Mouse (Mus musculus): ENCODE data around the gene Tbxa2r. TPM values are rescaled to one million over a fixed set of nuclear protein-coding genes. Genes with fewer than 3 reads are reported as not detected.

Gene Tbxa2r
- polyA plus RNA-seq, 1 experiment from 2014 or later = 25.3 TPM

DNA sequence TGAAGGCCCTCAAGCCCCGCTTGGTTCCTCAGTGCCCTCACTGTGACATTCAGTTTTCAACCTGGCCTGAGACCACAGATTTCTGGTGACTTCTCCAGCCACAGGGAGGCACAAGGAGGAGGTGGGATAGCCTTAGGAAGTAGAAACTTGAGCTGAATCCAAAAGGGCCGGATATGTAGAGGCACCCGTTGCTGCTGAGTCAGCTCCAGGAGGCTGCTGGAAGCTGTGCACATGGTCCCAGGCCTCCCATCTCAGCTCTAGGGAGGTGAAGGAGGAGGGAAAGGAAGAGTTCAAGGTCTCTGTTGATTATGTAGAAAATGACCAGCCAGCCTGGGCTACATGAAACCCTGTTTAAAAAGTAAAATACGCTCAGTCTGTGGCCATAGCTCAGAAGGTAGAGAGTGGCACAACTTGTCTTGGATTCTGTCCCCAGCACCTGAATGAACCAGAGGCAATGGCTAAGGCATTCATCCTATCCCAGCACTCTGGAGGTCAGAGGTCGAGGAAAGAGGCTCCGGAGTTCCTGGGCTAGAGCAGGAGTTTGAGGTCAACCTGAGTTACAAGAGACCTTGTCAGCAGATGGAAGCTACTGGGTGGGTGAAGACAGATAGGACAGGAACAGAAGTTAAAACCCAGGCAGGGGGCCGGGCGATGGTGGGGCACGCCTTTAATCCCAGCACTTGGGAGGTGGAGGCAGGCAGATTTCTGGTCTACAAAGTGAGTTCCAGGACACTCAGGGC is 26.4 kb downstream of the Tbxa2r start:
- Histone ChIP-seq H3K4me3 (replicated peaks) (no peak overlapping the region), H3K4me2 (no peak overlapping the region), H3K9me3 (no peaks in the 10 kb centered on the region), H3K36me3 (no peaks in the 10 kb centered on the region), H3K4me1 (peaks cover 31% of the 10 kb centered on the region), H3K27me3 (replicated peaks) (no peaks in the 10 kb centered on the region), H3K27ac (no peak overlapping the region), H3K9ac (no peak overlapping the region)
- no peak for ATAC-seq (ENCODE audit: insufficient read depth, low FRiP score, low read depth)
- 72% methylated on average over 9 of the region's 9 CpGs for WGBS

- Histone ChIP-seq H3K36me3 (no peaks in the 10 kb centered on the region), H3K9ac (no peak overlapping the region), H3K9me3 (no peaks in the 10 kb centered on the region), H3K27ac (no peak overlapping the region), H3K4me2 (no peak overlapping the region), H3K27me3 (replicated peaks) (no peaks in the 10 kb centered on the region), H3K4me1 (peaks cover 31% of the 10 kb centered on the region), H3K4me3 (replicated peaks) (no peak overlapping the region)
- ATAC-seq (ENCODE audit: insufficient read depth, low FRiP score, low read depth) = no peak
- 79% methylated on average over 4 of the region's 4 CpGs for WGBS
Observed at GRCm38 (mm10) chr10:81355533-81355932, 27.0 kb downstream of the Tbxa2r start.

GRCm38 (mm10) chr10:81356352-81356990 is 27.9 kb downstream of the Tbxa2r start:
- Histone ChIP-seq H3K9me3 (no peaks in the 10 kb centered on the region), H3K27ac (no peak overlapping the region), H3K4me3 (replicated peaks) (peak overlapping the region; percentile 83; the same call in 1 of the 2 replicates), H3K9ac (no peak overlapping the region), H3K36me3 (no peaks in the 10 kb centered on the region), H3K4me2 (peak overlapping the region; percentile 99), H3K27me3 (replicated peaks) (no peaks in the 10 kb centered on the region), H3K4me1 (peaks cover 28% of the 10 kb centered on the region)
- ATAC-seq (ENCODE audit: insufficient read depth, low FRiP score, low read depth) = no peak
- WGBS = 50% methylated on average over 12 of the region's 12 CpGs

DNA sequence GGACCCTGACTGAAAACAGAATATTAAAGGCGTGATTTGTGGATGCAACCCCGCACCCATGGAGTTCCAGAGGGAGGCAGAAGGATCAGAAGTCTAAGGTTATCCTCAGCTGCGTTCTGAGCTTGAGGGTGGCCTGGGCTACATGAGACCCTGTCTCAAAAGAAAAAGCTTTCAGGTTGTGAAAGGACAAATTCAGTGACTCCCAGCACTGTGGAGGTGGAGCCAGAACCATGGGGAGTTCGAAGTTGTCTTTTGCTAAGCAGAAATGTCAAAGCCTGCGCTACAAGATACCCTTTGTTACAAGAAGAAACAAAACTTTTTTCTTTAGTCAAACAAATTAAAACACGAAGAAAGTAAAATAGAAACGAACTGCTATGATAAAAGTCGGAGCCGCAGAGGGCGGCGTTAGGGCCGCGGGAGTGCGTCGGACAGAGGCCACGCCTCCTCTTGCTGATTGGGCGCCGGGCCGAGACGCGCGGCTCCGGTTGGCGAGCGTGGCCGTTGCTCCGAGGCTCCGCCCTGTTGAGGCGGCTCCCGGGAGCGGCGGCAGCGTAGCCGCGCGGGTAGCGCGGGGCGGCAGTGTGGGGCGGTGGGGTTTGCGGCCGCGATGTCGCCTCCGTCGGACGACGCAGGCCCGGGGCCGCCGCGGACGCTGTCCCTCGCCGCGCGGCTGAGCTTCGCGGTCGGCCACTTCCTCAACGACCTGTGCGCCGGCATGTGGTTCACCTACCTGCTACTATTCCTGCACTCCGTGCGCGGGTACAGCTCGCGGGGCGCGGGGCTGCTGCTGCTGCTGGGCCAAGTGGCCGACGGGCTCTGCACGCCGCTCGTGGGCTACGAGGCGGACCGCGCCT is 28.7 kb downstream of the Tbxa2r start, which contains the start of gene Mfsd12:
Gene Mfsd12 (plus strand): TSS at position 501 of the 854 bp plus-strand sequence.
- peak within 1 kb of the TSS; percentile 76 for H3K9ac ChIP-seq
- H3K27me3 ChIP-seq (replicated peaks) = no peaks in the 10 kb centered on the region
- H3K4me3 ChIP-seq (replicated peaks) = peak within 1 kb of the TSS; percentile 83
- peak within 1 kb of the TSS; percentile 99 for H3K4me2 ChIP-seq
- H3K36me3 ChIP-seq = no peaks in the 10 kb centered on the region
- 2% methylated on average over 79 of the region's 79 CpGs for WGBS
- peak; percentile 87 for ATAC-seq (ENCODE audit: insufficient read depth, low FRiP score, low read depth)
- H3K4me1 ChIP-seq = peaks cover 23% of the 10 kb centered on the region
- H3K9me3 ChIP-seq = no peaks in the 10 kb centered on the region
- 0 out of 2 replicates have a peak within 1 kb of the TSS, but pooled peaks have one; percentile 23 for H3K27ac ChIP-seq

- Histone ChIP-seq H3K36me3 (no peaks in the 10 kb centered on the region), H3K4me1 (peaks cover 32% of the 10 kb centered on the region), H3K27me3 (replicated peaks) (no peaks in the 10 kb centered on the region; the same call in 1 of the 2 replicates), H3K4me2 (peak overlapping the region; percentile 99), H3K4me3 (replicated peaks) (peak overlapping the region; percentile 83), H3K27ac (0 out of 2 replicates have a peak overlapping the region, but pooled peaks have one; percentile 23), H3K9me3 (no peaks in the 10 kb centered on the region), H3K9ac (peak overlapping the region; percentile 76; the same call in 1 of the 2 replicates)
- 32% methylated on average over 4 of the region's 4 CpGs for WGBS
- ATAC-seq (ENCODE audit: insufficient read depth, low FRiP score, low read depth) = no peak
Observed at GRCm38 (mm10) chr10:81358209-81358608, 29.7 kb downstream of the Tbxa2r start.

DNA sequence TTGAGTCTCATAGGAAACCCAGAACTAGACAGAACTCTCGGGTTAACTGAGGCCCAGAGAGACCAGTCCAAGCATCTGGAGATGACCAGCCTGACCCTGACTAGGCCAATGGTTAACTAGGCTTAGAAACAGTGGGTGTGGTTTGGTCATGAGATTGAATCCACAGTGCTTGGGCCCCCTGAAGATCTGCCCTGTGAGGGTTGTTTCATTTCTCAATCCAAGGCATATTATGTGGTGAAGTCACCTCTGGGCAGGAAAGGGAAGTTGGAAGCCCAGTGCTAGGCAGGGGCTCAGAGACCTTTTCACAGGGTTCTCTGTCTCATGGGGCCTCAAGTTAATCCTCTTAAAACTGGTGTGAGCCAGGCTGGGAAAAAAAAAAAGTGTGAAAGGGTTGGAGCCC is 30.3 kb downstream of the Tbxa2r start:
- Histone ChIP-seq H3K36me3 (no peaks in the 10 kb centered on the region), H3K4me1 (peaks cover 38% of the 10 kb centered on the region), H3K9me3 (no peaks in the 10 kb centered on the region), H3K4me2 (peak overlapping the region; percentile 99), H3K4me3 (replicated peaks) (no peak overlapping the region; the same call in 1 of the 2 replicates), H3K27me3 (replicated peaks) (no peaks in the 10 kb centered on the region; the same call in 1 of the 2 replicates), H3K9ac (no peak overlapping the region; the same call in 1 of the 2 replicates), H3K27ac (0 out of 2 replicates have a peak overlapping the region, but pooled peaks have one; percentile 23)
- 58% methylated on average over 1 of the region's 1 CpGs for WGBS
- no peak for ATAC-seq (ENCODE audit: insufficient read depth, low FRiP score, low read depth)

GRCm38 (mm10) chr10:81360721-81361120 is 32.2 kb downstream of the Tbxa2r start:
- Histone ChIP-seq H3K9ac (no peak overlapping the region), H3K27me3 (replicated peaks) (no peaks in the 10 kb centered on the region; the same call in 1 of the 2 replicates), H3K27ac (no peak overlapping the region), H3K4me2 (no peak overlapping the region), H3K4me1 (peaks cover 57% of the 10 kb centered on the region), H3K36me3 (no peaks in the 10 kb centered on the region), H3K9me3 (no peaks in the 10 kb centered on the region), H3K4me3 (replicated peaks) (no peak overlapping the region)
- WGBS = 55% methylated on average over 8 of the region's 8 CpGs
- ATAC-seq (ENCODE audit: insufficient read depth, low FRiP score, low read depth) = no peak

GRCm38 (mm10) chr10:81362336-81362949 is 33.9 kb downstream of the Tbxa2r start:
- WGBS = 59% methylated on average over 12 of the region's 12 CpGs
- no peaks in the 10 kb centered on the region; the same call in 1 of the 2 replicates for H3K27me3 ChIP-seq (replicated peaks)
- peak overlapping the region; percentile 55 for H3K4me2 ChIP-seq
- H3K9me3 ChIP-seq = no peaks in the 10 kb centered on the region
- peaks cover 8% of the 10 kb centered on the region for H3K36me3 ChIP-seq
- H3K27ac ChIP-seq = peak overlapping the region; percentile 75
- H3K4me1 ChIP-seq = peaks cover 55% of the 10 kb centered on the region
- peak; percentile 51 for ATAC-seq (ENCODE audit: insufficient read depth, low FRiP score, low read depth)
- H3K9ac ChIP-seq = no peak overlapping the region
- no peak overlapping the region; the same call in 1 of the 2 replicates for H3K4me3 ChIP-seq (replicated peaks)

DNA sequence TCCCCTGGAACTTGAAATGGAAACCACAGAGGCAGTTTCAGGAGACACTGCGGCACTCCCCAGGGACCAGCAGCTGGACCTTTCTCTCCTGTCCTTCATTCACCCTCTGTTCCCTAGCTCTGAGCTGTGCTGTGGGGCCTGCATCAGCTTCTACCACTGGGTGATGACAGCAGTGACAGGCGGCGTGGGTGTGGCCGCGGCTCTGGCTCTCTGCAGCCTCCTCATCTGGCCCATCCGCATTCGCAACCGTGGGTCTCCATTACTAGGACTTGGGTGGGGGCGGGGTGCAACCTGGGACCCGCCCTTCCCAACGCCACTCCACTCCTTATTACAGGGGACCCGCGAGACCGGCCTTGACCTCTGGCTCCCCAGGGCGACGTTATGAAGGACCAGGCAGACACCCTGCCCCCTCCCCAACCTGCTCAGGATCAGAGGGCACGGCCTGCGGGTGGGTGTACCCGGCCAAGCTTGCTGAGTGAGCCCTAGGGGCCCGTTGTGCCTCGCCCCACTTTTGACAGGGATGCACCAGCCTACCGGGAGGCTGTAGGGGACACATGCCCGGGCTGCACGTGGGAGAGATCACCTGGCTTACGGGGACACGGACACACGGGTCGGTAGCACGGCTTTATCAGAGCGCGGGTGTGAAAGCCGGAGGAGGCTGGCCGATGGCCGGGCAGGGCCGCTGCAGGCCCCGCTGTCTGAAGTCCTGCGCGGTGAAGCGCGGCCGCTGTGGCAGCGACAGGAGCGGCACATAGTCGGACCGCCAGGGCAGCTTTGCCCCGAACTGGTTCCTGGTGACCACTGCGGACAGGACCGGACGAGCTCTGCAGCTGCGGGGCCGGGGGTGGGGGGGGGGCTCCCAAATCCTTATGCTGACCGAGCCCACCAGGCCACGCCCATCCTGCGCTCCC is 35.2 kb downstream of the Tbxa2r start:
- Histone ChIP-seq H3K4me1 (peaks cover 48% of the 10 kb centered on the region), H3K27me3 (replicated peaks) (no peaks in the 10 kb centered on the region; the same call in 1 of the 2 replicates), H3K36me3 (peaks cover 21% of the 10 kb centered on the region), H3K9ac (no peak overlapping the region), H3K4me2 (peak overlapping the region; percentile 55), H3K27ac (peak overlapping the region; percentile 75), H3K9me3 (no peaks in the 10 kb centered on the region), H3K4me3 (replicated peaks) (peak overlapping the region; percentile 26)
- ATAC-seq (ENCODE audit: insufficient read depth, low FRiP score, low read depth) = no peak
- WGBS = 19% methylated on average over 54 of the region's 54 CpGs

GRCm38 (mm10) chr10:81364666-81365065 is 36.1 kb downstream of the Tbxa2r start:
- no peak overlapping the region for H3K9ac ChIP-seq
- H3K36me3 ChIP-seq = peaks cover 30% of the 10 kb centered on the region
- H3K27ac ChIP-seq = peak overlapping the region; percentile 38; the same call in 1 of the 2 replicates
- H3K4me2 ChIP-seq = peak overlapping the region; percentile 55
- peak overlapping the region; percentile 26 for H3K4me3 ChIP-seq (replicated peaks)
- H3K4me1 ChIP-seq = peaks cover 39% of the 10 kb centered on the region
- no peaks in the 10 kb centered on the region for H3K9me3 ChIP-seq
- 0 out of 2 replicates have a peak, but pooled peaks have one; percentile 6 for ATAC-seq (ENCODE audit: insufficient read depth, low FRiP score, low read depth)
- WGBS = 17% methylated on average over 28 of the region's 28 CpGs
- H3K27me3 ChIP-seq (replicated peaks) = no peaks in the 10 kb centered on the region; the same call in 1 of the 2 replicates
